Mouse (Mus musculus) kidney, embryonic 16.5 days (tissue): Measurements from ENCODE around the gene Sfpq. TPM values are rescaled to one million over a fixed set of nuclear protein-coding genes. Genes with fewer than 3 reads are reported as not detected.

Source experiments
- ATAC-seq: fragments of 200-750 bp; cut with Nextera tagmentation; 2 replicates; pipeline ENCODE4 v1.8.0; 2017; ENCODE audit warnings: moderate TSS enrichment; ENCODE audit not compliant: low FRiP score, low TSS enrichment
- H3K27ac ChIP-seq: fragments of 300-500 bp; sonication (generic); 2 replicates; pipeline ENCODE4 v1.5.1; 2014; ENCODE audit warnings: low read length
- H3K27me3 ChIP-seq: fragments of 300-500 bp; sonication (generic); 2 replicates; pipeline ENCODE4 v1.6.1; 2014; ENCODE audit warnings: low read length, control low read depth, mixed read lengths; ENCODE audit not compliant: insufficient read depth
- H3K36me3 ChIP-seq: fragments of 300-500 bp; sonication (generic); 2 replicates; pipeline ENCODE4 v1.6.1; 2014; ENCODE audit warnings: low read length, control low read depth, mixed read lengths; ENCODE audit not compliant: insufficient read depth
- H3K4me1 ChIP-seq: fragments of 300-500 bp; sonication (generic); 2 replicates; pipeline ENCODE4 v1.6.1; 2014; ENCODE audit warnings: low read length, control low read depth, mixed read lengths; ENCODE audit not compliant: insufficient read depth
- H3K4me2 ChIP-seq: fragments of 300-500 bp; sonication (generic); replicated peaks from 2 replicates; pipeline ENCODE4 v1.6.1; 2014; ENCODE audit warnings: low read depth, low read length
- H3K4me3 ChIP-seq: fragments of 300-500 bp; sonication (generic); 2 replicates; pipeline ENCODE4 v1.5.1; 2014; ENCODE audit warnings: mild to moderate bottlenecking, low read length
- H3K9ac ChIP-seq: fragments of 300-500 bp; sonication (generic); replicated peaks from 2 replicates; pipeline ENCODE4 v1.6.1; 2014; ENCODE audit warnings: low read length
- H3K9me3 ChIP-seq: fragments of 300-500 bp; sonication (generic); 2 replicates; pipeline ENCODE4 v1.6.1; 2016; ENCODE audit warnings: low read length, control low read depth
- WGBS: fragments of 180-500 bp; shearing (Covaris S2); extraction: QIAGEN DNeasy Blood & Tissue Kit; methylation state at CpG from one replicate; pipeline ENCODE4 v1.1.7; 2014; 5-methylcytosine and 5-hydroxymethylcytosine counted together
- polyA plus RNA-seq: library from polyadenylated mRNA; unstranded; fragments of >200 nt; fragmentation: Nextera tagmentation; extraction: Ambion mirVana; gene quantifications from 2 replicates; pipeline ENCODE4 v1.2.1, GENCODE M21; 2015

Sfpq gene
- polyA plus RNA-seq, 1 experiment from 2014 or later = 60.9 TPM

DNA sequence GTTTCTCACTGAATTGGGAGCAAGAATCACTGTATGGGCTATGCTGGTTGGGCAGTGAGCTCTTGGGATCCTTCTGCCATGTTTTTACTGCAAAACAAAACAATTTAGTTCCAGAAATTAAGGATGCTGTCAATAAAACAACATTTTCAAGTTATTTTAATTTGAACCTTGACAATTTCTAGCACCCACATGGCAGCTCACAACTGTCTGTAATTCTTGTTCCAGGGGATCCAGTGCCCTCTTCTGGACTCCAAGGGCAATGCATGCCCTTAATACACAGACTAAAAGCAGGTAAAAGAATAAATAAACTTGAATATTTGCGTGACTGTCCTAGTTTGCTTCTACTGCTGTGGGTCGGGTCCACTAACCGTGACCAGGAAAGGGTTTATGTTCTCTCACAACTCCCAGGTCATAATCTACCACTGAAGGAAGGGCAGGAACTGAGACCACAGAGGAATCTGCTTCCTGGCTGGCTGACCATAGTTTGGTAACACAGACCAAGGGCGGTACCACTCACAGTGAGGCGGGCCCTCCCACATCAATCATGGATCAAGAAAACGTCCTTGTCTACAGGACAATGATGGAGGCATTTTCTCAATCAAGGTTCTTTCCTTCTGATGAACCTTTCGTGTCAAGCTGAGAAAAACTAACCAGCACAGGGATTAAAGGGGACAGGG is 33.5 kb downstream of the Sfpq start:
- WGBS = 83% methylated on average over 7 of the region's 7 CpGs
- no peak overlapping the region for H3K9ac ChIP-seq
- ATAC-seq = no peak

DNA sequence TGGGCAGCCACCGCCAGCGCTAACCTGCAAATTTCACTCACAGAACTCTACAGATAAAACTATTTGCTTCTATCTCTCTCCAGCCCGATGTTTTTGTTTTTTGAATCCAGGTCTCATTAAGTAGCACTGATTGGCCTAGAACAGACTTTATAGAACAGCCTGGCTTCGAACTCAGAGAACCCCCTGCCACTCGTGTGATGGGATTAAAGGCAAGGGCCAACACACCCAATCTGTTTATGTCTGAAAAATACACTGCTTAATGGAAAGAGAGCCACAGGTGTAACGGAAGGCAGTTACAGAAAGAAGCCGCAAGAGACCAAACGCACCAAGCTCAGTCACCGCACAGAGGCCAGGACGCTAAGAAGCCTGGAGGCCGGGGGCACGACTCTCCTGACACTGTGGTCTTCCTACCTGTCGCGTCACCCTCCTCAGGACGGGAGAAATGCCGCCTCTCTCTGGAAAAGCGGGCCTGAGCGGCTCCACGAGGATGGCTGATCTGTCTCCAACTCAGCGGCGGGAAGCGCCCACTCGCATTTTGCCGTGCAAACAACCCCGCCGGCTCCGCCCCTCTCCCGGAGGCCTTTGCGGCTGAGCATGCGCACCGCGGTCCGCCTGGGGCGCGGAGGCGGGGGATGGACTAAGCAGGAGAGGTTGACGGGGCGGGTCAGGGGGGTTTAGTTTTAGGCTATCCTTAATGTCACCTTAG is 39.6 kb downstream of the Sfpq start, which contains the start of gene Zmym1:
TSS of gene Zmym1 (minus strand) at position 568 of the 706 bp plus-strand sequence.
- H3K4me1 ChIP-seq = peaks cover 4% of the 10 kb centered on the region; the same call in 1 of the 2 replicates
- WGBS = 1% methylated on average over 38 of the region's 38 CpGs
- peak within 1 kb of the TSS; percentile 95 for H3K4me3 ChIP-seq
- peak; percentile 94 for ATAC-seq
- peak within 1 kb of the TSS; percentile 63; the same call in 1 of the 2 replicates for H3K27ac ChIP-seq
- peaks cover 16% of the 10 kb centered on the region for H3K36me3 ChIP-seq
- H3K9ac ChIP-seq = peak within 1 kb of the TSS; percentile 87
- peak within 1 kb of the TSS; percentile 75 for H3K4me2 ChIP-seq
- H3K27me3 ChIP-seq = no peaks in the 10 kb centered on the region
- H3K9me3 ChIP-seq = peaks cover 5% of the 10 kb centered on the region; the same call in 1 of the 2 replicates

More for the DNA sequence above, 33.5 kb downstream of the Sfpq start:
- no peaks in the 10 kb centered on the region for H3K4me1 ChIP-seq
- H3K9me3 ChIP-seq = no peaks in the 10 kb centered on the region
- H3K36me3 ChIP-seq = peaks cover 37% of the 10 kb centered on the region
- H3K4me3 ChIP-seq = no peak overlapping the region
- no peak overlapping the region for H3K27ac ChIP-seq
- no peaks in the 10 kb centered on the region for H3K27me3 ChIP-seq
- H3K4me2 ChIP-seq = no peak overlapping the region

DNA sequence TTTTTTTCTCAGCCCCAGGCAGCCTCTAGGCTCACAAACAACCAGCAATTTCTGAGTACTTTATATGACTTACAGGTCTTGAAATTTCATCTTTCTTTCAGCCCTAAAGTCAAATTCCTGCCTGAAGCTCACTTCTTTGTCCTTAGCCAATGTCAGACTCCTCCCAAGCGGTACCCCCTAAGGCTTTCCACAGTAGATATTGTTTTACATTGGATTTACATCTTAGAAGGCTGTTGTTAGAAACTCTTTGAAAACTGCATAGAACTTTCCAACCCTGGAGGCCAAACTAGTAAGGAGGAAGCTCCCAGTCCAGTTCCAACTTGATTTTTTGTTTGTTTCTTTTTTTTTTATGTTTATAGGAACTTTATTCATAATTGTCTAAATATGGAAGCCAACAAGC is 42.9 kb downstream of the Sfpq start:
- Histone ChIP-seq H3K4me1 (peaks cover 4% of the 10 kb centered on the region; the same call in 1 of the 2 replicates), H3K4me2 (no peak overlapping the region), H3K27me3 (no peaks in the 10 kb centered on the region), H3K36me3 (peaks cover 4% of the 10 kb centered on the region; the same call in 1 of the 2 replicates), H3K9ac (no peak overlapping the region), H3K9me3 (peaks cover 5% of the 10 kb centered on the region; the same call in 1 of the 2 replicates), H3K4me3 (no peak overlapping the region), H3K27ac (no peak overlapping the region)
- ATAC-seq = no peak
- WGBS = 63% methylated on average over 1 of the region's 1 CpGs

DNA sequence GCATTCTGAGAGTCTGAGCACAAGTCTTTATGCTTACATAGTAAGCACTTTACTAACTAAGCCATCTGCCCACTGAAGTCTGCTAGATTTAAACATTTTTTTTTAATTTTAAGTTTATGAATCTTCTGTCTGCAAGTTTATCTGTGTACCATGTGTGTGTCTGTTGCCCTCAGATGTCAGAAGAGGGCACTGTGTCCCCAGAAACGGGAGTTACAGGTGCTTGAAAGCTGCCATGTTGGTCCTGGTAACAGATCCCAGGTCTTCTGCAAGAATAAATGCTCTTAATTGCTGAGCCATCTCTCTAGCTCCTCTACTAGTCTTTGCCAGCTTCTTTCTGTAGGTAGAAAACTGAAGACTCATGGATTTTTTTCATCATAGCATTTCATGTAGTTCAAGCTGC is 53.8 kb downstream of the Sfpq start:
- Histone ChIP-seq H3K36me3 (no peaks in the 10 kb centered on the region), H3K9me3 (no peaks in the 10 kb centered on the region; the same call in 1 of the 2 replicates), H3K27me3 (no peaks in the 10 kb centered on the region), H3K4me1 (peaks cover 6% of the 10 kb centered on the region; the same call in 1 of the 2 replicates), H3K9ac (no peak overlapping the region), H3K4me2 (no peak overlapping the region), H3K27ac (no peak overlapping the region), H3K4me3 (no peak overlapping the region)
- no peak for ATAC-seq
- 68% methylated on average over 1 of the region's 1 CpGs for WGBS

DNA sequence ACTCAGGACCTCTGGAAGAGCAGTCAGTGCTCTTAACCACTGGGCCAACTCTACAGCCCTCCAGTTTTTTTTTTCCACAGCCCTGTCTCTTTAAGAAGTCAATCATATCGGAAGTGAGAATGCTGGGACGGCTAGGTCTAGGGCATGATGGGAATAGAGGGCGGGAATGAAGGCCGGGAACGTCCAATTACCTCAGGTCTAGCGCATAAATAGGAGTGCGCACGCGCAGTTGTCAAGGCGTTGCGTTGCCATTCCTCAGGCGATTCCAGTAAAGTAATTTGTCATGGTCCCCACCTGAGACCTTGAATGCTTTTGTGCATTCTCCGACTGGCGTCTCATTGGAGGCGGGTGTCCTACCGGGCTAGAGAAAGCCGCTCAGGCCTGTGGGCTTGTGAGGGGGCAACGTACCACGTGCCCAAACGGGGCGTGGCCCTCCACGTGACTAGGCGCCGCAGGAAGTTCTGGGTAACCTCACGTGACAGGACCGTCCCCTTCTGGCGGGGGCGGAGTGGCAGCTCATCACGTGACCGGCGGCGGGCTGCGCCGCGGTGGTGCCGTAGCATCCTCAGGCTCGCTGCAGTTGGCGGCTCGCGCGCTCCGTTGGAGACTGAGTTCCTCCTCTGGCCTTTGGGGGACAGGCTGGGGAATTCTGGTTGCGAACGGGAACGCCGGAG is 55.9 kb downstream of the Sfpq start, which contains the start of gene Zmym6:
TSS of gene Zmym6 (plus strand) at position 509 of the 674 bp plus-strand sequence.
- Histone ChIP-seq H3K4me2 (peak within 1 kb of the TSS; percentile 62), H3K9ac (peak within 1 kb of the TSS; percentile 77), H3K4me3 (peak within 1 kb of the TSS; percentile 62), H3K4me1 (peaks cover 6% of the 10 kb centered on the region; the same call in 1 of the 2 replicates), H3K27me3 (no peaks in the 10 kb centered on the region), H3K27ac (peak within 1 kb of the TSS; percentile 89), H3K9me3 (no peaks in the 10 kb centered on the region; the same call in 1 of the 2 replicates), H3K36me3 (no peaks in the 10 kb centered on the region)
- WGBS = under 1% methylated on average over 46 of the region's 46 CpGs
- peak; percentile 96 for ATAC-seq

DNA sequence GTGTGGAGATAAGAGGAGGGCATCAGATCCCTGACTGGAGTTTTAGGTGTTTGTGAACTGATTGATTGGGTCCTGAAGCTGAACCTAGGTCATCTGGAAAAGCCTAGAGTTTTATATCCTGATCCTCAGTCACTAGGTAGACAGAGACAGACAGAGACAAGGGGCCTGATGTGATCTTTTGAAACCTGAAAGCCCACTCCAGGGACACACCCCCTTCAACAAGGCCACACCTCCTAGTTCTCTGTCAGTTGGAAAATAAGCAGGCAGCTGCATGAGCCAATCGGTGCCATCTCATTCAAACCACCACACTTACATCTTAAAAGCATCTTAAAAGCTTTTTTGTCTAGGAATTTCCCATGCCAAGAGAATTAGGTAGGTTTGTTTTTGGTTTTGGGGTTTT is 59.7 kb downstream of the Sfpq start:
- no peaks in the 10 kb centered on the region for H3K36me3 ChIP-seq
- no peaks in the 10 kb centered on the region for H3K27me3 ChIP-seq
- peaks cover 6% of the 10 kb centered on the region; the same call in 1 of the 2 replicates for H3K4me1 ChIP-seq
- 40% methylated on average over 1 of the region's 1 CpGs for WGBS
- no peak overlapping the region for H3K9ac ChIP-seq
- H3K4me2 ChIP-seq = no peak overlapping the region
- no peak overlapping the region for H3K4me3 ChIP-seq
- ATAC-seq = no peak
- no peak overlapping the region for H3K27ac ChIP-seq
- no peaks in the 10 kb centered on the region for H3K9me3 ChIP-seq

DNA sequence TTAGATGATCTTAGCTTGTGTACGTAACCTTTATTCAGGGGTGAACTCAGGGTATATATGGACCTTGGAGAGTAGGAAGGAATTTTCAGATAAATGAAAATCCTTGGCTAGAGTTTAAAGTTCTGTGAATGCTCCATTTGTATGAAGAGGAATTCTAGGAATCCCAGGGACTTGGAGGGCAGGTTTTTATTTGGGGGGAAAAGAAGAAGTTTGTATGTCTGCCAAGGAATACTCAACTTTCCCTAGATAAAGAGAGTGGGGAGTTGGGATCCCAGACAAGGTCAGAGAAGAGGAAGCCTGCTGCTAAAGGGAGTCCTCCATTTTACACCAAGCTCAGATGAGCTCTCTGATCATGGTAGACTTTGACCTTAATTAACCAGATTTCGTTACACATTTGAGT is 62.0 kb downstream of the Sfpq start:
- WGBS = 80% methylated on average over 2 of the region's 2 CpGs
- H3K4me3 ChIP-seq = no peak overlapping the region
- H3K27me3 ChIP-seq = no peaks in the 10 kb centered on the region
- no peak overlapping the region for H3K4me2 ChIP-seq
- ATAC-seq = no peak
- no peak overlapping the region for H3K9ac ChIP-seq
- no peaks in the 10 kb centered on the region for H3K36me3 ChIP-seq
- H3K9me3 ChIP-seq = no peaks in the 10 kb centered on the region
- H3K27ac ChIP-seq = no peak overlapping the region
- peaks cover under 1% of the 10 kb centered on the region; the same call in 1 of the 2 replicates for H3K4me1 ChIP-seq

DNA sequence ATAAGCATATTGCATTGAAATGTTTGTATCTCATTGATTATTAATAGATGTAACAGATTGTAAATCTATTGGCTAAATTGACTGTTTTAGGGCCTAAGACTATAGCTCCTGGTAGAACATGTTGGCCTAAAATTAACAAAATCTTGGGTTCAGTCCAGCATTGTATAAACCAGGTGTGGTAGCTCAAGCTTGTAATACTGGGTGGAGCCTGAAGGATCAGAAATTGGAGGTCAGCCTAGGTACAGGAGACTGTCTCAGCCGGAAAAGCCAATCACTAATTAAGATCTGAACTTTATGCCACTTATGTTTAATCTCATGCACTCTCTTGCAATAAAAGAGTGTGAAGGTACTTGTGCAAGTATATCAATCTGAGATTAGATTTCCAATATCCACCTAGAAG is 64.6 kb downstream of the Sfpq start:
- H3K27ac ChIP-seq = no peak overlapping the region
- no peak overlapping the region for H3K4me2 ChIP-seq
- no peaks in the 10 kb centered on the region for H3K4me1 ChIP-seq
- H3K9ac ChIP-seq = no peak overlapping the region
- no peak for ATAC-seq
- H3K9me3 ChIP-seq = no peaks in the 10 kb centered on the region
- peaks cover 8% of the 10 kb centered on the region; the same call in 1 of the 2 replicates for H3K36me3 ChIP-seq
- WGBS = 74% methylated on average over 1 of the region's 1 CpGs
- H3K4me3 ChIP-seq = no peak overlapping the region
- H3K27me3 ChIP-seq = no peaks in the 10 kb centered on the region
